Mouse (Mus musculus): ENCODE results near the gene Zfp638. TPM values are rescaled to one million over a fixed set of nuclear protein-coding genes. Genes with fewer than 3 reads are reported as not detected.
"Not testable (repeated sequence)": the region's sequence is repeated elsewhere in the genome, so short reads cannot be mapped to it uniquely, and the experiment has no call there.

Zfp638 gene
- polyA plus RNA-seq, 2 experiments, result 55.4 to 61.8 TPM

DNA sequence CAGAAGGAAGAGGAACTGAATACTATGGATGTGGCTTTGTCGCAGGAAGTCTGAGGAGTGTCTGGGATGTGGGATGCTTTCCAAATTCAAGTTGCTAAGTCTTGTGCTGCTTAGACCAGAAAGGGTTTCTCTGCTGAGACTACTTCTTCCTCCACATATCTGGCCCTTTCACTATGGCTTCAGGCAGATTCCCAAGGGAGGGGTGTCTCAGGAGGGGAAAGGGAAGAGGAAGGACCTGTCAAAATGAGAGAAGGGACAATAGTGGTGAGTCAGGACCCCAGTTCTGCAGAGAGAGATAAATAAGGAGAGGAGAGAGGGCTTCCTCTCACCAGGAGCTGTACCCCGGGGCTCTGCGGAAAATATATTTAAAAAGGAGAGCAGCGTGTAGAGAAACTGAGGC is 153.1 kb downstream of the Zfp638 start:
- Histone ChIP-seq H3K4me2 (replicated peaks; ENCODE audit: low read depth, low read length, severe bottlenecking) (no peak overlapping the region), H3K4me3 (replicated peaks; ENCODE audit: low read length) (0 out of 2 replicates have a peak overlapping the region, but pooled peaks have one; percentile 28), H3K27me3 (ENCODE audit: control insufficient read depth, insufficient read depth, low read length) (no peaks in the 10 kb centered on the region), H3K36me3 (ENCODE audit: control insufficient read depth, insufficient read depth, low read length) (no peaks in the 10 kb centered on the region), H3K27ac (replicated peaks; ENCODE audit: low read depth, low read length) (no peak overlapping the region), H3K9ac (ENCODE audit: low read depth, low read length, severe bottlenecking) (no peak overlapping the region), H3K4me1 (ENCODE audit: control insufficient read depth, insufficient read depth, low read length) (peaks cover 9% of the 10 kb centered on the region; the same call in 1 of the 2 replicates), H3K9me3 (ENCODE audit: control insufficient read depth, low read length) (no peaks in the 10 kb centered on the region)
- TF ChIP-seq POLR2A (IDR thresholded peaks at IDR 0.05; ENCODE audit: borderline replicate concordance, extremely low read depth, insufficient read depth, insufficient read length), result no peak
- DNase-seq (ENCODE audit: low spot score) (no peak), ATAC-seq (ENCODE audit: low FRiP score, low read depth) (no peak)
- 70% methylated on average over 4 of the region's 4 CpGs for WGBS

DNA sequence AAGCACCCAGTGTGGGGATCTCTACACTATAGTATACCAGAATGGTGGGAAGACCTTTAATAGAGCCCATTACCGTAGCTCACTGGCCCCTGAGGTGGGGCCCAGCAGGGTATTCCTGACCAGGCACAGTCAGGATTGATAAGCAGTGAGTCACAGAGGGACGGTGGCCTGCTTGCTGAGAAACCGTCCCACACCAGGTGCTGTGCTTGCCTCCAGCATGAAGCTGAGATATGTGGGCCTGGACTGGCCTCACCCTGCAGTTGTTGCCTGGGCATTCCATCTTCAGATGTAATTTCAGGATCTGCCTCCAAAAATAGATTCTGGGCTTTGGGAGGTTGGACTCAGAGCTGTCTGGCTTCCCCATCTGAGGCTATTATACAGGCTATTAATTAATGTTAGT is 155.1 kb downstream of the Zfp638 start:
- Histone ChIP-seq H3K36me3 (ENCODE audit: control insufficient read depth, insufficient read depth, low read length) (no peaks in the 10 kb centered on the region), H3K27ac (replicated peaks; ENCODE audit: low read depth, low read length) (no peak overlapping the region), H3K4me1 (ENCODE audit: control insufficient read depth, insufficient read depth, low read length) (peaks cover 6% of the 10 kb centered on the region; the same call in 1 of the 2 replicates), H3K27me3 (ENCODE audit: control insufficient read depth, insufficient read depth, low read length) (no peaks in the 10 kb centered on the region), H3K4me3 (replicated peaks; ENCODE audit: low read length) (no peak overlapping the region), H3K4me2 (replicated peaks; ENCODE audit: low read depth, low read length, severe bottlenecking) (no peak overlapping the region), H3K9ac (ENCODE audit: low read depth, low read length, severe bottlenecking) (no peak overlapping the region), H3K9me3 (ENCODE audit: control insufficient read depth, low read length) (no peaks in the 10 kb centered on the region)
- DNase-seq (ENCODE audit: low spot score) (no peak), ATAC-seq (ENCODE audit: low FRiP score, low read depth) (peak; percentile 51; the same call in 1 of the 2 replicates)
- TF ChIP-seq POLR2A (IDR thresholded peaks at IDR 0.05; ENCODE audit: borderline replicate concordance, extremely low read depth, insufficient read depth, insufficient read length), result no peak
- WGBS, result 70% methylated on average over 3 of the region's 3 CpGs

DNA sequence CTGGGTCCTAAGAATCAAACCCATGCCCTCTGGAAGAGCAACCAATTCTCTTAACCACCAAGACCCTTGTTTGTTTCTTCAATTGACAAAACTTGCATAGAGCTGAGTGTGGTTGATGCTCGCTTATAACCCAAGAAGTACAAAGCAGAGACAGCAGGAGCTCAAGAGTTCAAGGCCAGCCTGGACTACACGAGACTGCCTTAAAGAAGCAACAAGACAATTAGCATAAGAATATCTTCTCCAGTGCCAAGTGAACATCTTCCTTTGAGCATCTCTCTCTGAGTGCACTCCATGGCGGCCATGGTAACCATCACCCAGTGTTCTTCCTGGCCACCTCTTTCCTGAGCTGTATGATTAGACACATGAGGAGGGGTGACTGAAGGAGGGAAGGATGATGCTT is 158.7 kb downstream of the Zfp638 start:
- Histone ChIP-seq H3K27me3 (ENCODE audit: control insufficient read depth, insufficient read depth, low read length) (no peaks in the 10 kb centered on the region), H3K4me3 (replicated peaks; ENCODE audit: low read length) (no peak overlapping the region)

DNA sequence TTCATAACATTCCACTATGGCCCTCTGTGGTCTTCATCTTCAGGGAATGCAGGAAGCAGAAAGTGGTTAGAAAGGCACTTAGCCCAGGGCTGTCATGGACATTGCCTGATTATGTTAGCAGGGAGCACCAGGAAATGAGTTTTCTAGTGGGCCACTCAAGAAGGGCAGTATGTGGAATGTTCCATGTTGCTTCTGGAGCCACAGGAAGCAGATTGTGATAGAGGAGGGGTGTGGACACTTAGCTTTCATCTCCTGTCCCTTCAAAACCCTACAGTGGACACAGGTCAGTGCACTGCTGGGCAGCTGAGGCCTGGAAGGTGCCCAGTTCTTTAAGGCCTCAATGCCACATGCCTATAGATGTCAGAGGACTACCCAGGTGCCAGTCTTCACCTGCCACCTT is 161.9 kb downstream of the Zfp638 start:
- H3K36me3 ChIP-seq (ENCODE audit: control insufficient read depth, insufficient read depth, low read length), result no peaks in the 10 kb centered on the region

More for the DNA sequence above, 158.7 kb downstream of the Zfp638 start:
- DNase-seq (ENCODE audit: low spot score) (no peak), ATAC-seq (ENCODE audit: low FRiP score, low read depth) (no peak)
- no peak for TF ChIP-seq POLR2A (IDR thresholded peaks at IDR 0.05; ENCODE audit: borderline replicate concordance, extremely low read depth, insufficient read depth, insufficient read length)
- Histone ChIP-seq H3K9ac (ENCODE audit: low read depth, low read length, severe bottlenecking) (no peak overlapping the region), H3K4me2 (replicated peaks; ENCODE audit: low read depth, low read length, severe bottlenecking) (no peak overlapping the region), H3K27ac (replicated peaks; ENCODE audit: low read depth, low read length) (no peak overlapping the region), H3K9me3 (ENCODE audit: control insufficient read depth, low read length) (no peaks in the 10 kb centered on the region), H3K36me3 (ENCODE audit: control insufficient read depth, insufficient read depth, low read length) (no peaks in the 10 kb centered on the region), H3K4me1 (ENCODE audit: control insufficient read depth, insufficient read depth, low read length) (no peaks in the 10 kb centered on the region)
- WGBS, result 83% methylated on average over 3 of the region's 3 CpGs

DNA sequence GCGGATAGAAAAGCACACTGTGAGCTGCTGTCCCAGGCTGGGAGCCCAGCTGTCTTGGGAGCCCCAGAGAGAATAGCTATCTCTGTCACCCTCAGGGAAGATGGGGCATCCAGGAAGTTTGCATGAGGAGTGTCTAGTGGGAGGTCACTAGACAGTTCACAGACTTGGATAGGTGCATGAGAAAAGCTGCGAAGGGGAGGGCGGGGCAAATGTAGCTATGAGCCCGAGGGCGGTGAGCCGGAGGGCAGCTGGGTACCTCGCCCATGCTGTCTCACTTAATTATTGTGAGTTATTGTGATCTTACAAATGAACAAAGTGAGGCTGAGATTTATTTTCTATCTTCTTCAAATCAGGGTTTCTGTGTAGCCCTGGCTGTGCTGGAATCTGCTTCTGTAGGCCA is 162.9 kb downstream of the Zfp638 start:
- H3K27me3 ChIP-seq (ENCODE audit: control insufficient read depth, insufficient read depth, low read length), result no peaks in the 10 kb centered on the region
- no peaks in the 10 kb centered on the region for H3K36me3 ChIP-seq (ENCODE audit: control insufficient read depth, insufficient read depth, low read length)
- 90% methylated on average over 7 of the region's 7 CpGs for WGBS
- H3K9me3 ChIP-seq (ENCODE audit: control insufficient read depth, low read length), result no peaks in the 10 kb centered on the region
- H3K9ac ChIP-seq (ENCODE audit: low read depth, low read length, severe bottlenecking), result no peak overlapping the region
- no peak overlapping the region for H3K27ac ChIP-seq (replicated peaks; ENCODE audit: low read depth, low read length)
- H3K4me3 ChIP-seq (replicated peaks; ENCODE audit: low read length), result no peak overlapping the region
- no peak overlapping the region for H3K4me2 ChIP-seq (replicated peaks; ENCODE audit: low read depth, low read length, severe bottlenecking)
- H3K4me1 ChIP-seq (ENCODE audit: control insufficient read depth, insufficient read depth, low read length), result no peaks in the 10 kb centered on the region
- no peak for TF ChIP-seq POLR2A (IDR thresholded peaks at IDR 0.05; ENCODE audit: borderline replicate concordance, extremely low read depth, insufficient read depth, insufficient read length)
- ATAC-seq (ENCODE audit: low FRiP score, low read depth) (no peak), DNase-seq (ENCODE audit: low spot score) (no peak)

More for the DNA sequence above, 161.9 kb downstream of the Zfp638 start:
- no peak for TF ChIP-seq POLR2A (IDR thresholded peaks at IDR 0.05; ENCODE audit: borderline replicate concordance, extremely low read depth, insufficient read depth, insufficient read length)
- Histone ChIP-seq H3K4me2 (replicated peaks; ENCODE audit: low read depth, low read length, severe bottlenecking) (no peak overlapping the region), H3K4me3 (replicated peaks; ENCODE audit: low read length) (no peak overlapping the region), H3K4me1 (ENCODE audit: control insufficient read depth, insufficient read depth, low read length) (no peaks in the 10 kb centered on the region), H3K27ac (replicated peaks; ENCODE audit: low read depth, low read length) (no peak overlapping the region), H3K9ac (ENCODE audit: low read depth, low read length, severe bottlenecking) (no peak overlapping the region), H3K27me3 (ENCODE audit: control insufficient read depth, insufficient read depth, low read length) (no peaks in the 10 kb centered on the region), H3K9me3 (ENCODE audit: control insufficient read depth, low read length) (no peaks in the 10 kb centered on the region)
- ATAC-seq (ENCODE audit: low FRiP score, low read depth), result no peak
- DNase-seq (ENCODE audit: low spot score), result no peak

DNA sequence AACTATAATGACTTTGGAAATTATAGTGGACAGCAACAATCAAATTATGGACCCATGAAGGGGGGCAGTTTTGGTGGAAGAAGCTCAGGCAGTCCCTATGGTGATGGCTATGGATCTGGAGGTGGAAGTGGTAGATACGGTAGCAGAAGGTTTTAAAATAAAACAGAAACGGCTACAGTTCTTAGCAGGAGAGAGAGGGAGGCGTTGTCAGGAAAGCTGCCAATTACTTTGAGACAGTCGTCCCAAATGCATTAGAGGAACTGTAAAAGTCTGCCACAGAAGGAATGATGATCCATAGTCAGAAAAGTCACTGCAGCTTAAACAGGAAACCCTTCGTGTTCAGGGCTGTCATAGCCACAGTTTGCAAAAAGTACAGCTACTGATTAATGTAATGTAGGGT is 165.6 kb downstream of the Zfp638 start:
- not testable (repeated sequence) for H3K36me3 ChIP-seq (ENCODE audit: control insufficient read depth, insufficient read depth, low read length); H3K4me2 ChIP-seq (replicated peaks; ENCODE audit: low read depth, low read length, severe bottlenecking); H3K4me1 ChIP-seq (ENCODE audit: control insufficient read depth, insufficient read depth, low read length); H3K27ac ChIP-seq (replicated peaks; ENCODE audit: low read depth, low read length); H3K27me3 ChIP-seq (ENCODE audit: control insufficient read depth, insufficient read depth, low read length); H3K9ac ChIP-seq (ENCODE audit: low read depth, low read length, severe bottlenecking); H3K4me3 ChIP-seq (replicated peaks; ENCODE audit: low read length); DNase-seq (ENCODE audit: low spot score); ATAC-seq (ENCODE audit: low FRiP score, low read depth); H3K9me3 ChIP-seq (ENCODE audit: control insufficient read depth, low read length)
- WGBS, result 49% methylated on average over 5 of the region's 5 CpGs

Other genes with a start within 250 kb of the Zfp638 start
- not detected in 2 replicates for gene Clec4f, start 210.9 kb upstream of the Zfp638 start, polyA plus RNA-seq (2012; rRNA removed)
- not detected in 2 replicates for gene Clec4f, start 210.9 kb upstream of the Zfp638 start, polyA plus RNA-seq (2014; fragmentation: Nextera tagmentation; extraction: Ambion mirVana)
- gene Cd207, start 189.3 kb upstream of the Zfp638 start, polyA plus RNA-seq (2012; rRNA removed), result not detected in 2 replicates
- gene Cd207, start 189.3 kb upstream of the Zfp638 start, polyA plus RNA-seq (2014; fragmentation: Nextera tagmentation; extraction: Ambion mirVana), result not detected in 2 replicates
- gene Vax2, start 155.8 kb upstream of the Zfp638 start, polyA plus RNA-seq (2012; rRNA removed), result 0.70 and 1.1 TPM in 2 replicates
- gene Vax2, start 155.8 kb upstream of the Zfp638 start, polyA plus RNA-seq (2014; fragmentation: Nextera tagmentation; extraction: Ambion mirVana), result 0.80 and 1.4 TPM in 2 replicates
- gene Atp6v1b1, start 124.1 kb upstream of the Zfp638 start, polyA plus RNA-seq (2012; rRNA removed), result 0.05 TPM in 2 replicates
- not detected in 2 replicates for gene Atp6v1b1, start 124.1 kb upstream of the Zfp638 start, polyA plus RNA-seq (2014; fragmentation: Nextera tagmentation; extraction: Ambion mirVana)
- not detected in 2 replicates for gene Ankrd53, start 104.5 kb upstream of the Zfp638 start, polyA plus RNA-seq (2012; rRNA removed)
- gene Ankrd53, start 104.5 kb upstream of the Zfp638 start, polyA plus RNA-seq (2014; fragmentation: Nextera tagmentation; extraction: Ambion mirVana), result not detected in 2 replicates
- 77.4 and 108 TPM in 2 replicates for gene Tex261, start 91.3 kb upstream of the Zfp638 start, polyA plus RNA-seq (2012; rRNA removed)
- gene Tex261, start 91.3 kb upstream of the Zfp638 start, polyA plus RNA-seq (2014; fragmentation: Nextera tagmentation; extraction: Ambion mirVana), result 90.2 and 90.4 TPM in 2 replicates
- 37.6 and 38.7 TPM in 2 replicates for gene Nagk, start 72.1 kb upstream of the Zfp638 start, polyA plus RNA-seq (2012; rRNA removed)
- 57.5 and 59.9 TPM in 2 replicates for gene Nagk, start 72.1 kb upstream of the Zfp638 start, polyA plus RNA-seq (2014; fragmentation: Nextera tagmentation; extraction: Ambion mirVana)
- gene Paip2b, start 35.4 kb upstream of the Zfp638 start, polyA plus RNA-seq (2012; rRNA removed), result 33.5 and 36.3 TPM in 2 replicates
- 18.2 and 19.0 TPM in 2 replicates for gene Paip2b, start 35.4 kb upstream of the Zfp638 start, polyA plus RNA-seq (2014; fragmentation: Nextera tagmentation; extraction: Ambion mirVana)
- gene Dysf, start 141.5 kb downstream of the Zfp638 start, polyA plus RNA-seq (2012; rRNA removed), result 16.5 and 18.2 TPM in 2 replicates
- gene Dysf, start 141.5 kb downstream of the Zfp638 start, polyA plus RNA-seq (2014; fragmentation: Nextera tagmentation; extraction: Ambion mirVana), result 10.5 and 13.2 TPM in 2 replicates

Data from limb, embryonic 14.5 days (tissue).